Mouse (Mus musculus) spleen, adult 2 months (tissue): ENCODE measurements around the gene Stard3. TPM values are rescaled to one million over a fixed set of nuclear protein-coding genes. Genes with fewer than 3 reads are reported as not detected.

Experiments used
- DNase-seq, 2 experiments: peaks; one replicate each; pipeline versions ENCODE4 v3.0.0 to v3.0.0-alpha.2; 2012 to 2021; ENCODE audit warnings: low spot score in 2 of 2, low read depth in 1 of 2
- H3K27ac ChIP-seq: fragments of 200-500 bp; 2 replicates; pipeline ENCODE4 v1.5.1; 2012; ENCODE audit warnings: low read length, inconsistent platforms; ENCODE audit not compliant: insufficient read depth
- H3K27me3 ChIP-seq: fragments of 200-500 bp; 2 replicates; pipeline ENCODE4 v1.6.1; 2012; ENCODE audit warnings: mild to moderate bottlenecking, moderate library complexity, low read length, inconsistent platforms; ENCODE audit not compliant: control insufficient read depth, insufficient read depth
- H3K36me3 ChIP-seq: fragments of 200-500 bp; 2 replicates; pipeline ENCODE4 v1.6.1; 2012; ENCODE audit warnings: mild to moderate bottlenecking, low read length, inconsistent platforms; ENCODE audit not compliant: control insufficient read depth, insufficient read depth
- H3K4me1 ChIP-seq: fragments of 200-500 bp; 2 replicates; pipeline ENCODE4 v1.6.1; 2011; ENCODE audit warnings: inconsistent platforms; ENCODE audit not compliant: control insufficient read depth, insufficient read depth, insufficient read length
- H3K4me3 ChIP-seq: fragments of 200-500 bp; 2 replicates; pipeline ENCODE4 v1.5.1; 2011; ENCODE audit warnings: mild to moderate bottlenecking, inconsistent platforms; ENCODE audit not compliant: insufficient read depth, insufficient read length; ENCODE audit errors: extremely low read depth
- CTCF ChIP-seq: fragments of 200-500 bp; IDR thresholded peaks from 2 replicates; pipeline ENCODE4 v1.5.1; 2011; ENCODE audit warnings: mild to moderate bottlenecking, inconsistent platforms; ENCODE audit not compliant: insufficient read depth, insufficient read length, insufficient replicate concordance; ENCODE audit errors: extremely low read depth
- POLR2A ChIP-seq: fragments of 200-500 bp; IDR thresholded peaks from 2 replicates; pipeline ENCODE4 v1.6.1; 2011; ENCODE audit warnings: low read depth, low read length, inconsistent platforms
- WGBS: fragments of 180-500 bp; shearing (Covaris S2); methylation state at CpG from one replicate; pipeline ENCODE4 v1.1.7; 2018; 5-methylcytosine and 5-hydroxymethylcytosine counted together
- polyA plus RNA-seq: library from polyadenylated mRNA; depleted of rRNA; stranded (reverse); fragments of >200 nt; gene quantifications from 2 replicates; pipeline ENCODE4 v1.2.3, GENCODE M21; 2012

Gene Stard3
- polyA plus RNA-seq, 1 experiment: 70.7 TPM

DNA sequence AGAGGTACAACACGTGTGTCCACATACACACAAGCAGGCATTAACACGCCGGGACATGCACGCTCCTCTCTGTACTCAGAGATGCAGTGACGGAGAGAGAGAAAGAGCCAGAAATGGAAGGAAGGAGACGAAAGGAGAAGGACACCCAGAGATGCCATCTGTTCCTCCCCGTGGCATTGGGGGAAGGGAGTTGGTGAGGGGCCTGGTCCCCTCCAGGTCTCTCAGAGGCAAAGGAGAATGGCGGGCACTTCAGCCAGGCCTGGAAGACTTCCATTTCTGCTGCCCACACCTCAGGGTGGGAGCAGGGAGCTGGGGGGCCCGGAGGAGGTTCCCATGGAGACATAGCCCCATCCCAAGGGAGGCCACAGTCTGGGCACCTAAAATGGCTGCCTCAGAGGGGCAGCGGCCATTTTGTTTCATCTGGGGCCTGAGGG, 24.9 kb upstream of the Stard3 start:
- TF ChIP-seq CTCF (no peak), POLR2A (no peak)
- no peak for DNase-seq
- 76% methylated on average over 10 of the region's 10 CpGs for WGBS
- peaks cover 6% of the 10 kb centered on the region for H3K4me1 ChIP-seq
- H3K27me3 ChIP-seq: peaks cover 32% of the 10 kb centered on the region
- H3K27ac ChIP-seq: no peak overlapping the region
- no peaks in the 10 kb centered on the region for H3K36me3 ChIP-seq
- H3K4me3 ChIP-seq: no peak overlapping the region

DNA sequence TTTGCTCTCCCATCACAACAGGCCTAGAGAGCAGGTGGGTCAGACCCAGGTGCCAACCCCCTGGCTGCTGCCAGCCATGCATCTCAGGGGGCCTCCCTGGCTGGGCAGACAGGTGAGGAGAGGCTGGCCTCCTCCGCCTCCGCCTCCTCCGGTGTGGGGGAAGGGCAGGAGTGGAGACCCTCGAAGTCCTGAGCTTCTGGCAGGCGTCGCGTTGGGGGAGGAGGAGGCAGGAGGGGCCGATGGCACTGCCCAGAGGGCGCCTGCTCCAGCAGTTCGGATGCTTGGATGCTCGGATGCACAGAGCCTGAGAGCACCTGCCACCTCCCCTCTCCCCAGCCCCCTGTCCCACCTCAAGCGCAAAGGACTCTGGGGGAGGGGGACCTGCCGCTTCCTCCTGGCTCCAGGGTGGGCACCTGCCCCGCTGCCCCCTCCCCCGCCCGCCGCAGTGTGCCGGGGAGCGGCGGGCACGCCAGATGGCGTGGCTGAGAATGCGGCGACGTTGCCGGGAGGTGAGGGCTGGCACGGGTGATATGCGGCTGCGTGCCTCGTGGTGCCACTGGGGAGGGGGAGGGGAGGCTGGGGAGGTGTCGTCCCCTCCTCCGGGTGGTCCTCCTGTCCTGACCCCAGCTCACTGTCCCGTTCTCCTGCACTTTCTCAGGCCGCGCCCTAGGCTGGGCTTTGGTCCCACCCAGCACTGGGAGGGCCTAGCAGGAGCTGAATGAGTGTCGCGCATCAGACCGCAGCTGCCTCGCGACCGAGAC, 24.0 kb upstream of the Stard3 start:
- H3K27me3 ChIP-seq: peaks cover 31% of the 10 kb centered on the region

DNA sequence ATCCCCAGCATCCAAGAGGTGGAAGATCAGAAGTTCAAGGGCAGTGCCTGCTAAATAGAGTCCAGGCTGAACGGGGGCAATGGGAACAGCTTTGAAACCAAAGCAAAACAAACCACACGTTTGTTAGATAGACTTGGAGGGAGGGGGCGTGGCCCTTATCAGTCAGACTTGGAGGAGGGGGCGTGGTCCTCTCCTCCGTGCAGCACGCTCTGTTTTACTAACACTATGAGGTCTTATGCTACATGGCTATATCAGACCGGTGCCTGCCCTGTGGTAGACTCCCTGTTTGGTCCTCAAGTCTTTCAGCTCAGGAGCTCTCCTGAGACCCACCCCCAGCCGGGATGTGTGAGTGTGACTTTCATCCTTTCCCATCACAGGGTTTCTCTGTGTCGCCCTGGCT, 22.9 kb upstream of the Stard3 start:
- H3K27ac ChIP-seq: no peak overlapping the region
- TF ChIP-seq CTCF: no peak
- TF ChIP-seq POLR2A: no peak
- H3K4me1 ChIP-seq: peaks cover 13% of the 10 kb centered on the region
- peaks cover 29% of the 10 kb centered on the region for H3K27me3 ChIP-seq
- H3K4me3 ChIP-seq: no peak overlapping the region
- DNase-seq: no peak
- WGBS: 13% methylated on average over 9 of the region's 9 CpGs
- no peaks in the 10 kb centered on the region for H3K36me3 ChIP-seq

More for the DNA sequence above, 24.0 kb upstream of the Stard3 start:
- Histone ChIP-seq H3K4me3 (no peak overlapping the region), H3K4me1 (peaks cover 10% of the 10 kb centered on the region), H3K36me3 (no peaks in the 10 kb centered on the region), H3K27ac (no peak overlapping the region)
- 5% methylated on average over 37 of the region's 41 CpGs for WGBS
- TF ChIP-seq CTCF (no peak), POLR2A (no peak)
- no peak for DNase-seq

DNA sequence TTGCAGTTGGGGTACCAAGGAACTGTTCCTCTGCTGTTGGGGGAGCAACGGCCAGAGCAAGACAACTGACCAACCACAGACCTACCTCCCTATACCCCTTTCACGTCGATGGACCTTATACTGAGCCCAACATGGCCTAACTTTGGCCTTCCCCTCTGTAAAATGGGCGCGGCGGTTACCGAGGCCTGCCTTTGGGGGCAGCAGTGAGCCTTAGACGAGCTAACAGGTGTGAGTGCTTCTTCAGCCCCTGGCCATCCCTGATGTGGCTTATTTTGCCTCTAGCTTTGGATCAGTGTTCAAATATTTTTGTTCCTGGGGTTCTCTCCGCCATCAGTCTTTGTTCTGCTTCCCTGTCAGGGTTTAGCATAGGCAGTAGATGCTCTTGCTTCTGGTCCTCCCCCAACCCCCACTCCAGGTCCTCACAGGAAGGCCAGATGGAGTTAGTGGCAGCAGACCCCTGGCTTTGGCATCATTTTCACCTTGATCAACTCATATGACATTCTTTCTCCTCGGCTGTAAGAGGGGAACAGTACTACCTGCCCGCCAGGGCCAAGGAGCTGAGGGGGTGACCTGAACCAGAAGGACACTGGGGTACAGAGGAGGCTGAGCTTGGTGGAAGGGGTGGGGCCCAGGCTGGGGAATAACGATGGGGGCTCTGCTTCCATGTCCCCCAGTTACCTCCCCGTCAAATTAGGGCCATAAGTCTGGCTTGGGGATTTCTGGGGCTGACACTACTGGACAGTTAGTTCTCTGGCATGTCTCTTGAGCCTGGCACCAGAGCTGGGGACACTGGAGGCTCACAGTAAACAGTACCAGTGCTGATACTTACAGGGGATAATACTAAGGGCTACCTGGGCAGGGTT, 21.7 kb upstream of the Stard3 start:
- peaks cover 14% of the 10 kb centered on the region for H3K4me1 ChIP-seq
- 24% methylated on average over 13 of the region's 13 CpGs for WGBS
- DNase-seq: peak in 1 of 2 experiments; percentile 51

DNA sequence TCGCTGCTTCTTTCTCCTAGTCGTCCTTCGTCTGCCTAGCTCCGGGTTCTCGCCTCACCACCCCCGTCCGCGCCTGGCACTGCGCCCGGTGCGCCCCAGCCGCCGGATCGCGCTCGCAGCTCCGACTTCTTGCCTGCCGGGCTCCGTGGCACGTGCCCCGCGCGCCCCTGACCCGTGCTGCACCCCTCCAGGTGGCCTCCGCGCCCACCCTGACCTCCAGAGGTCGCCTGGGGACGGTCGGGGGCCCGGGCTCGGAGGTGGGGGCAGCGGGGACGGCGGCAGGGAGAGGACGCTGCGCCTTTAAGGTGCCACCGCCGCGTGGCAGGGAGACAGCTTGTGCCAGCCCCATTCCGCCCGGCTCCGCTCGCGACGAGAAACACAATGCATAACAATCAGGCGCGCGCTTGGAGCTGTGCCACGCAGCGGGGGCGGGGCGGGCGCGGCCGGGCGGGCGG, 19.6 kb upstream of the Stard3 start:
- peaks cover 29% of the 10 kb centered on the region for H3K27me3 ChIP-seq
- H3K4me3 ChIP-seq: peak overlapping the region; percentile 36; the same call in 1 of the 2 replicates
- H3K36me3 ChIP-seq: no peaks in the 10 kb centered on the region
- WGBS: 2% methylated on average over 45 of the region's 57 CpGs
- no peak for TF ChIP-seq CTCF
- no peak for TF ChIP-seq POLR2A
- no peak overlapping the region for H3K27ac ChIP-seq
- no peak for DNase-seq
- H3K4me1 ChIP-seq: peaks cover 14% of the 10 kb centered on the region

More for the DNA sequence above, 21.7 kb upstream of the Stard3 start:
- Histone ChIP-seq H3K27me3 (peaks cover 29% of the 10 kb centered on the region), H3K36me3 (no peaks in the 10 kb centered on the region), H3K27ac (no peak overlapping the region), H3K4me3 (no peak overlapping the region)
- TF ChIP-seq POLR2A (no peak), CTCF (peak; percentile 52; the same call in 1 of the 2 replicates)

DNA sequence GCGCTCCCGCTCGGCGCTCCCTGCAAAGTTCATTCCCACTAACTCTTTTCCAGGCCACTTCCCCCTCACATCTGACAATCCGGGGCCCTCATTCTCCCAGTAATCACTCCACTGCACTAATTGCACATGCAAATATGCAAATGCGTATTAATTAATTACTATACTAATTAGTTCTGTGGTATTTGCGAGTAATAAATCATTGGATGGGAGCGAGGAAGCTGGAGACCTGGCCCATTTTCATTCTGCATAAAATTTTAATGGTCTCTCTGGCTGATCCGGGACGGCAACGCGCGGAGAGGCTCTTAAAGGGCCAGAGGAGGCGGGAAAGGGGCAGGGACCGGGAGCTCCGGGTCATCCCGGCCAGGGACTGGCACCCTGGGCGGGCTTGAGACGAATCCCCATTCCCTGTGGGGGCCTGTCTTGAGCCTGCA, 19.1 kb upstream of the Stard3 start:
- Histone ChIP-seq H3K27me3 (peaks cover 26% of the 10 kb centered on the region), H3K36me3 (no peaks in the 10 kb centered on the region), H3K27ac (no peak overlapping the region), H3K4me1 (peaks cover 14% of the 10 kb centered on the region), H3K4me3 (peak overlapping the region; percentile 41; the same call in 1 of the 2 replicates)
- no peak for DNase-seq
- TF ChIP-seq CTCF: no peak
- TF ChIP-seq POLR2A: no peak
- WGBS: 2% methylated on average over 19 of the region's 19 CpGs
